7 mouse cellular contexts compared by ENCODE assay signal in genomic region chr2:181693339-181694280, GRCm38 (mm10). TPM values are rescaled to one million over a fixed set of nuclear protein-coding genes. Genes with fewer than 3 reads are reported as not detected.
DNase-seq lines count a peak whose midpoint lies in the region; ATAC-seq and TF ChIP-seq lines count a peak whose summit lies in the region.

Rgs19 (minus strand) TSS chr2:181693977.

- TF ChIP-seq CTCF in spleen, adult 2 months (IDR thresholded peaks at IDR 0.05; ENCODE audit: extremely low read depth, insufficient read depth, insufficient read length, insufficient replicate concordance), result no peak

- peak within 1 kb of the TSS; percentile 41; the same call in 1 of the 2 replicates for H3K27ac ChIP-seq in embryonic facial prominence, embryonic 11.5 days (replicated peaks; ENCODE audit: low read depth, low read length)
- H3K27ac ChIP-seq in limb, embryonic 12.5 days, result peak within 1 kb of the TSS; percentile 81
- H3K27ac ChIP-seq in midbrain, embryonic 14.5 days (replicated peaks; ENCODE audit: low read depth, low read length), result peak within 1 kb of the TSS; percentile 66
- peak within 1 kb of the TSS; percentile 98 for H3K27ac ChIP-seq in spleen, adult 2 months (ENCODE audit: insufficient read depth, low read length)

- H3K36me3 ChIP-seq in embryonic facial prominence, embryonic 11.5 days (replicated peaks; ENCODE audit: control insufficient read depth, insufficient read depth, low read depth, low read length), result no peaks in the 10 kb centered on the region
- H3K36me3 ChIP-seq in limb, embryonic 12.5 days, result peaks cover 28% of the 10 kb centered on the region
- H3K36me3 ChIP-seq in midbrain, embryonic 14.5 days (ENCODE audit: control insufficient read depth, insufficient read depth, low read length), result peaks cover 13% of the 10 kb centered on the region
- peaks cover 12% of the 10 kb centered on the region for H3K36me3 ChIP-seq in spleen, adult 2 months (ENCODE audit: control insufficient read depth, insufficient read depth, low read length)

- H3K4me1 ChIP-seq in embryonic facial prominence, embryonic 11.5 days (ENCODE audit: control insufficient read depth, insufficient read depth, low read length), result no peaks in the 10 kb centered on the region; the same call in 1 of the 2 replicates
- peaks cover 16% of the 10 kb centered on the region for H3K4me1 ChIP-seq in limb, embryonic 12.5 days (replicated peaks)
- H3K4me1 ChIP-seq in midbrain, embryonic 14.5 days (ENCODE audit: control insufficient read depth, insufficient read depth, low read length), result peaks cover 12% of the 10 kb centered on the region
- H3K4me1 ChIP-seq in spleen, adult 2 months (ENCODE audit: control insufficient read depth, insufficient read depth, insufficient read length), result peaks cover 34% of the 10 kb centered on the region; the same call in 1 of the 2 replicates

- peak within 1 kb of the TSS; percentile 89 for H3K9ac ChIP-seq in embryonic facial prominence, embryonic 11.5 days (replicated peaks; ENCODE audit: low read length)
- H3K9ac ChIP-seq in limb, embryonic 12.5 days (replicated peaks), result peak within 1 kb of the TSS; percentile 79
- H3K9ac ChIP-seq in midbrain, embryonic 14.5 days (replicated peaks; ENCODE audit: low read length), result peak within 1 kb of the TSS; percentile 79

- H3K4me2 ChIP-seq in embryonic facial prominence, embryonic 11.5 days (ENCODE audit: low read depth, low read length), result peak within 1 kb of the TSS; percentile 92
- peak within 1 kb of the TSS; percentile 92 for H3K4me2 ChIP-seq in limb, embryonic 12.5 days
- peak within 1 kb of the TSS; percentile 92 for H3K4me2 ChIP-seq in midbrain, embryonic 14.5 days (ENCODE audit: low read length)

- H3K4me3 ChIP-seq in embryonic facial prominence, embryonic 11.5 days (ENCODE audit: low read depth, low read length), result peak within 1 kb of the TSS; percentile 70
- peak within 1 kb of the TSS; percentile 69 for H3K4me3 ChIP-seq in limb, embryonic 12.5 days (replicated peaks)
- peak within 1 kb of the TSS; percentile 72 for H3K4me3 ChIP-seq in midbrain, embryonic 14.5 days (replicated peaks; ENCODE audit: low read depth, low read length)
- H3K4me3 ChIP-seq in spleen, adult 2 months (ENCODE audit: extremely low read depth, insufficient read depth, insufficient read length), result peak within 1 kb of the TSS; percentile 78

- no peaks in the 10 kb centered on the region for H3K27me3 ChIP-seq in embryonic facial prominence, embryonic 11.5 days (ENCODE audit: control insufficient read depth, insufficient read depth, low read length)
- H3K27me3 ChIP-seq in limb, embryonic 12.5 days, result peaks cover 8% of the 10 kb centered on the region; the same call in 1 of the 2 replicates
- no peaks in the 10 kb centered on the region for H3K27me3 ChIP-seq in midbrain, embryonic 14.5 days (ENCODE audit: control insufficient read depth, insufficient read depth, low read length)
- H3K27me3 ChIP-seq in spleen, adult 2 months (ENCODE audit: control insufficient read depth, insufficient read depth, low read length), result no peaks in the 10 kb centered on the region

- H3K9me3 ChIP-seq in embryonic facial prominence, embryonic 11.5 days (replicated peaks; ENCODE audit: control insufficient read depth, low read length), result no peaks in the 10 kb centered on the region
- no peaks in the 10 kb centered on the region for H3K9me3 ChIP-seq in limb, embryonic 12.5 days
- H3K9me3 ChIP-seq in midbrain, embryonic 14.5 days (ENCODE audit: control insufficient read depth, low read length), result no peaks in the 10 kb centered on the region

- under 1% methylated on average over 75 of the region's 75 CpGs for WGBS in embryonic facial prominence, embryonic 11.5 days
- under 1% methylated on average over 74 of the region's 75 CpGs for WGBS in limb, embryonic 12.5 days
- WGBS in midbrain, embryonic 14.5 days, result under 1% methylated on average over 73 of the region's 75 CpGs
- under 1% methylated on average over 75 of the region's 75 CpGs for WGBS in spleen, adult 2 months

- ATAC-seq in embryonic facial prominence, embryonic 11.5 days (replicated peaks; ENCODE audit: insufficient number of reproducible peaks, low FRiP score, low TSS enrichment, low read depth), result peak; percentile 80
- ATAC-seq in granulocyte monocyte progenitor cell, adult 5-6 weeks (replicated peaks; ENCODE audit: poor library complexity, severe bottlenecking), result peak; percentile 68
- ATAC-seq in limb, embryonic 12.5 days (ENCODE audit: insufficient number of reproducible peaks, insufficient read depth, low FRiP score, low TSS enrichment, low read depth), result peak; percentile 79
- peak; percentile 69 for ATAC-seq in midbrain, embryonic 14.5 days (ENCODE audit: low FRiP score, low TSS enrichment)

- DNase-seq in adrenal gland, adult 8-10 months, result peak; percentile 81
- DNase-seq in embryonic facial prominence, embryonic 11.5 days (ENCODE audit: low spot score), result peak; percentile 81
- peak; percentile 72 for DNase-seq in kidney, adult 11 months
- DNase-seq in midbrain, embryonic 14.5 days, result peak; percentile 85
- DNase-seq in spleen, adult 2 months (ENCODE audit: low read depth in 1 of 2, low spot score in 2 of 2), result peak; percentile 81 to 89

- TF ChIP-seq POLR2A in spleen, adult 2 months (IDR thresholded peaks at IDR 0.05; ENCODE audit: low read depth, low read length), result peak; percentile 37

RNA-seq across cellular contexts. Expression of gene Rgs19, which starts in this region (rescaled TPM):
- total RNA-seq in adrenal gland, adult 8-10 months (2022), result 10 to 100 TPM; 23.7 to 26.0 (median 25.3) TPM
- polyA plus RNA-seq in embryonic facial prominence, embryonic 11.5 days (2014; fragmentation: Nextera tagmentation; extraction: Ambion mirVana), result 74.3 and 83.0 TPM in 2 replicates
- total RNA-seq in granulocyte monocyte progenitor cell, adult 5-6 weeks (2014; fragmentation: Nextera tagmentation), result 246 and 266 TPM in 2 replicates
- 78.6 and 96.8 TPM in 2 replicates for total RNA-seq in granulocyte monocyte progenitor cell, adult 5-6 weeks (2017)
- polyA plus RNA-seq in limb, embryonic 12.5 days (2016; fragmentation: Nextera tagmentation; extraction: Ambion mirVana), result 71.0 and 88.8 TPM in 2 replicates
- polyA plus RNA-seq in midbrain, embryonic 14.5 days (2014; fragmentation: Nextera tagmentation; extraction: Ambion mirVana), result 57.0 and 72.9 TPM in 2 replicates
- 209 and 239 TPM in 2 replicates for polyA plus RNA-seq in spleen, adult 2 months (2012; rRNA removed)

Comparison
In these comparisons a context has a peak if more than half of its experiments do, and no peak if none do; other contexts are left out.
1. Peak in every context shown above with its lines: DNase-seq, ATAC-seq, H3K4me3 ChIP-seq and H3K27ac ChIP-seq.
2. H3K27ac ChIP-seq: peak in every context shown above with its lines; median percentile 98 in spleen, adult 2 months; 81 in limb, embryonic 12.5 days; 66 in midbrain, embryonic 14.5 days; 41 in embryonic facial prominence, embryonic 11.5 days.